Mouse (Mus musculus) embryonic facial prominence, embryonic 13.5 days (tissue): ENCODE data around the gene Nars2. TPM values are rescaled to one million over a fixed set of nuclear protein-coding genes. Genes with fewer than 3 reads are reported as not detected.

Experiments used
- ATAC-seq: fragments of 200-750 bp; cut with Nextera tagmentation; 2 replicates; pipeline ENCODE4 v1.8.0; 2017; ENCODE audit warnings: low read depth; ENCODE audit not compliant: insufficient number of reproducible peaks, insufficient read depth, low FRiP score, low TSS enrichment
- H3K27ac ChIP-seq: fragments of 300-500 bp; sonication (generic); 2 replicates; pipeline ENCODE4 v1.5.1; 2015; ENCODE audit warnings: moderate library complexity, mild to moderate bottlenecking, inconsistent platforms
- H3K27me3 ChIP-seq: fragments of 300-500 bp; sonication (generic); 2 replicates; pipeline ENCODE4 v1.6.1; 2015; ENCODE audit warnings: mild to moderate bottlenecking, inconsistent platforms
- H3K36me3 ChIP-seq: fragments of 300-500 bp; sonication (generic); 2 replicates; pipeline ENCODE4 v1.6.1; 2015; ENCODE audit warnings: mild to moderate bottlenecking, inconsistent platforms
- H3K4me1 ChIP-seq: fragments of 300-500 bp; sonication (generic); 2 replicates; pipeline ENCODE4 v1.6.1; 2015; ENCODE audit warnings: inconsistent platforms
- H3K4me2 ChIP-seq: fragments of 300-500 bp; sonication (generic); 2 replicates; pipeline ENCODE4 v1.6.1; 2015; ENCODE audit warnings: moderate library complexity, mild to moderate bottlenecking, inconsistent platforms
- H3K4me3 ChIP-seq: fragments of 300-500 bp; sonication (generic); 2 replicates; pipeline ENCODE4 v1.5.1; 2015; ENCODE audit warnings: mild to moderate bottlenecking, inconsistent platforms
- H3K9ac ChIP-seq: fragments of 300-500 bp; sonication (generic); 2 replicates; pipeline ENCODE4 v1.6.1; 2015; ENCODE audit warnings: mild to moderate bottlenecking, inconsistent platforms
- H3K9me3 ChIP-seq: fragments of 300-500 bp; sonication (generic); 2 replicates; pipeline ENCODE4 v1.6.1; 2016; ENCODE audit warnings: inconsistent platforms
- WGBS: fragments of 180-500 bp; shearing (Covaris S2); methylation state at CpG from one replicate; pipeline ENCODE4 v1.1.7; 2015; ENCODE audit warnings: mixed read lengths; 5-methylcytosine and 5-hydroxymethylcytosine counted together
- polyA plus RNA-seq: library from polyadenylated mRNA; unstranded; fragments of >200 nt; fragmentation: Nextera tagmentation; extraction: Ambion mirVana; gene quantifications from 2 replicates; pipeline ENCODE4 v1.2.1, GENCODE M21; 2015

Nars2 gene
- polyA plus RNA-seq, 1 experiment from 2014 or later: 26.6 TPM

GRCm38 (mm10) chr7:96975914-96976313, 24.6 kb downstream of the Nars2 start:
- Histone ChIP-seq H3K4me2 (no peak overlapping the region), H3K36me3 (no peaks in the 10 kb centered on the region), H3K9me3 (no peaks in the 10 kb centered on the region), H3K27ac (no peak overlapping the region), H3K4me1 (no peaks in the 10 kb centered on the region), H3K4me3 (no peak overlapping the region), H3K27me3 (no peaks in the 10 kb centered on the region), H3K9ac (no peak overlapping the region)
- 85% methylated on average over 5 of the region's 5 CpGs for WGBS
- ATAC-seq: no peak

DNA sequence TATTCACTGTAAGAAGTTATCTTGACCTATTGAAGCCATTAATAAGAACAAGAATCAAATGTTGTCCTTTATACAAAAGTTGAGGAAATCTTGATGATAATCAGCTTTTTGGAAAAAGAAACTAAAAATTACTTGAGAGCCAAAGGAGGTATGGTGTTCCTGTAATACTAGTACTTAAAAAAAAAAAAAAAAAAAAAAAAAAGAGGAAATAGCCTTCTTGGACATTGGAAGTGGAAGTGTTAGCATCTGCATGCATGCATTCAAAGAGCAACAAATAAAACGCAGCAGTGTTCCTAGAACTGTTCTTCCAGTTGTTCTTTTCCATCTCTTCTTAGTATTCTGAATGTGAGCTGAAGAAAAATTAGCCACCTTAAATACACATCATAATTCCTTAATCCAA, 25.9 kb downstream of the Nars2 start:
- no peak for ATAC-seq
- 88% methylated on average over 1 of the region's 1 CpGs for WGBS
- H3K9ac ChIP-seq: no peak overlapping the region

DNA sequence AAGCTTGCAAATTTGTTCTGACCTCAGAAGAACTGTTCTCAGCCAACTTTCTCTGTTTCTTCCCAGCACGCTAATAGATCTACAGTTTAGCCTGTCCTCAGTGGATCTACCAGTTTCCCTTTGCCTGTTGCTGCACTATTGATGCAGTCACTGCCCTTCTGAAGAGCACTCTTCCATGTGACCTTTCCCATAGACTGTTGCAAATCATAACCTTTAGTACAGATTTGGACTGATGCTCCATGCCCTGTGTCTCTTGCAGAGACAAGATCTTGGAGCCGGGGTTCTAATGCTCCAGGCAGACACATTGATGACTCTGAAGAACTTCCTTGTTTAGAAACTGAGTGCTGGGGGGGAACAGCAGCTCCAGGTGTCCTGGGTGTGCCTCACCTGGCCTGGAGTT, 30.1 kb downstream of the Nars2 start:
- Histone ChIP-seq H3K4me3 (no peak overlapping the region), H3K36me3 (no peaks in the 10 kb centered on the region), H3K9me3 (no peaks in the 10 kb centered on the region), H3K4me1 (peaks cover 12% of the 10 kb centered on the region), H3K27ac (no peak overlapping the region), H3K4me2 (no peak overlapping the region), H3K27me3 (no peaks in the 10 kb centered on the region), H3K9ac (no peak overlapping the region)
- ATAC-seq: no peak
- 96% methylated on average over 2 of the region's 2 CpGs for WGBS

More for the DNA sequence above, 25.9 kb downstream of the Nars2 start:
- no peak overlapping the region for H3K27ac ChIP-seq
- no peaks in the 10 kb centered on the region for H3K4me1 ChIP-seq
- no peak overlapping the region for H3K4me2 ChIP-seq
- no peaks in the 10 kb centered on the region for H3K36me3 ChIP-seq
- no peak overlapping the region for H3K4me3 ChIP-seq
- no peaks in the 10 kb centered on the region for H3K9me3 ChIP-seq
- H3K27me3 ChIP-seq: no peaks in the 10 kb centered on the region

- no peak overlapping the region for H3K9ac ChIP-seq
- H3K27me3 ChIP-seq: no peaks in the 10 kb centered on the region
- no peak for ATAC-seq
- H3K9me3 ChIP-seq: no peaks in the 10 kb centered on the region
- H3K27ac ChIP-seq: 0 out of 2 replicates have a peak overlapping the region, but pooled peaks have one; percentile 13
- peaks cover 19% of the 10 kb centered on the region for H3K4me1 ChIP-seq
- H3K4me2 ChIP-seq: no peak overlapping the region
- H3K4me3 ChIP-seq: no peak overlapping the region
- 0 out of 2 replicates have a peak, but pooled peaks cover 1% of the 10 kb centered on the region for H3K36me3 ChIP-seq
- WGBS: 44% methylated on average over 7 of the region's 7 CpGs
These were observed 32.5 kb downstream of the Nars2 start for GRCm38 (mm10) chr7:96983660-96984347.

- ATAC-seq: no peak
- Histone ChIP-seq H3K27ac (no peak overlapping the region), H3K4me3 (no peak overlapping the region), H3K9me3 (no peaks in the 10 kb centered on the region), H3K9ac (no peak overlapping the region), H3K4me1 (peaks cover 19% of the 10 kb centered on the region), H3K27me3 (no peaks in the 10 kb centered on the region), H3K4me2 (peak overlapping the region; percentile 27), H3K36me3 (0 out of 2 replicates have a peak, but pooled peaks cover 4% of the 10 kb centered on the region)
- WGBS: 17% methylated on average over 8 of the region's 8 CpGs
These were observed 34.5 kb downstream of the Nars2 start for GRCm38 (mm10) chr7:96985798-96986197.

GRCm38 (mm10) chr7:96986795-96987445, 35.6 kb downstream of the Nars2 start:
- H3K4me3 ChIP-seq: no peak overlapping the region
- no peak overlapping the region for H3K9ac ChIP-seq
- no peak overlapping the region for H3K4me2 ChIP-seq
- 0 out of 2 replicates have a peak, but pooled peaks cover 4% of the 10 kb centered on the region for H3K36me3 ChIP-seq
- ATAC-seq: no peak
- no peaks in the 10 kb centered on the region for H3K9me3 ChIP-seq
- peaks cover 19% of the 10 kb centered on the region for H3K4me1 ChIP-seq
- WGBS: 46% methylated on average over 9 of the region's 9 CpGs
- no peaks in the 10 kb centered on the region for H3K27me3 ChIP-seq
- no peak overlapping the region for H3K27ac ChIP-seq

- Histone ChIP-seq H3K27ac (no peak overlapping the region), H3K4me2 (no peak overlapping the region), H3K4me1 (peaks cover 19% of the 10 kb centered on the region), H3K36me3 (0 out of 2 replicates have a peak, but pooled peaks cover 4% of the 10 kb centered on the region), H3K9me3 (no peaks in the 10 kb centered on the region), H3K27me3 (no peaks in the 10 kb centered on the region), H3K9ac (no peak overlapping the region), H3K4me3 (no peak overlapping the region)
- ATAC-seq: no peak
- WGBS: 73% methylated on average over 4 of the region's 4 CpGs
These were observed 36.4 kb downstream of the Nars2 start for GRCm38 (mm10) chr7:96987676-96988075.

DNA sequence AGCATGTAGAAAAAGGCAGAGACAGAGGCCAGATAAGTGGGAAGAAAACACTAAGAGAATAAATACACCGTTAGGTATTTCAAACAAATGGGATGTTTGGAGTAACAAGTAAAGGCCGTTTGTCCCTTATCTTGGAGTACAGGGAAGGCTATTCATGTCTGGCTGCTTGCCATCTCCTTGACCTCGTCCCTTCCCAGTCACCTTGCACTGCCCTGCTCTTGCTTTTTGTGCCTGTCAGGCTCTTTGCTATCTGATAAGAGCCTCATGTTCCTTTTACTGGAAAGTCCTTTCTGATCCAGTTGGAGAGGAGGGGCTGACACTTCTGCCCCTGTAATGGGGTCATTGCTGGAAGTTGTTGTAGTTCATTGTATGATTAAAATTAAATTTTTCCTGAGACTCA, 61.7 kb downstream of the Nars2 start:
- Histone ChIP-seq H3K36me3 (no peaks in the 10 kb centered on the region), H3K4me1 (no peaks in the 10 kb centered on the region), H3K9ac (no peak overlapping the region), H3K4me3 (no peak overlapping the region), H3K27ac (no peak overlapping the region), H3K9me3 (no peaks in the 10 kb centered on the region), H3K27me3 (no peaks in the 10 kb centered on the region), H3K4me2 (no peak overlapping the region)
- WGBS: 80% methylated on average over 3 of the region's 3 CpGs
- ATAC-seq: no peak

DNA sequence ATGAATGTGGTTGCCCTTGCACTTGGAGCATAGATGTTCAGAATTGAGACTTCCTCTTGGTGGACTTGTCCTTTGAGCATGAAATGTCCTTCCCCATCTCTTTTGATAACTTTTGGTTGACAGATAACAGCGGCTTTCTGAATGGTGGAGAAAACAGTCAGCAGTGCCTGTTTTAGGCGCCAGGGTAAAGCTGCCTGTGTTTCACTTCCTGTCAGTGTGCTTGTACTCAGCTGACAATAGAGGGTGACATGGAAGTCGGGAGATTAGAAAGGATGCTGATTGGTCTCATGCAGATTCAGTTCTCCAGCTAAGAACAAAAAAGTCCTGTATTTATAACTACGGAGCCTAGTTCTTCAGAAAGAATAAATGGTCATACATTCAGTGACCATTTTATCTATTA, 66.7 kb downstream of the Nars2 start:
- H3K9me3 ChIP-seq: no peaks in the 10 kb centered on the region
- no peaks in the 10 kb centered on the region for H3K4me1 ChIP-seq
- H3K9ac ChIP-seq: no peak overlapping the region
- H3K4me2 ChIP-seq: no peak overlapping the region
- H3K27me3 ChIP-seq: no peaks in the 10 kb centered on the region
- ATAC-seq: no peak
- H3K36me3 ChIP-seq: no peaks in the 10 kb centered on the region
- no peak overlapping the region for H3K27ac ChIP-seq
- 71% methylated on average over 4 of the region's 4 CpGs for WGBS
- H3K4me3 ChIP-seq: no peak overlapping the region

DNA sequence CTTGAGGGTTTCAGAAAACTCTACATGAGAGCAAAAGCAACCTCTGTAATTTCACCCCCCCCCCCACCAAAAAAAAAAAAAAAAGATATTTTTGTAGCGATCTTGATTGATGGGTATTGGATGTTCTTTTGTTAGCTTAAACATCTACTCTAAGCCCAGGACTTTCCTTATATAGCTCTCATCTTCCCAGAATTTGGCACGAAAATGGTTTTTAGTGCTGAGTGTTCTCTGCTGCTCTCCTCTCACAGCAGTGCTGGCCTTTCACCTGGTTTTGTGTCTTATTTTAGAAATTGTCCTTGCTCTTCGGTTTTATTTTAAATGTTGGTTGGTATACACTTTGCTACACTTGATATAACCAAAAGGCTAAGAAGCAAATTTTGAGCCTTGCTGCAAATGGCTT, 67.1 kb downstream of the Nars2 start:
- WGBS: 84% methylated on average over 3 of the region's 3 CpGs
- Histone ChIP-seq H3K27me3 (no peaks in the 10 kb centered on the region), H3K36me3 (no peaks in the 10 kb centered on the region), H3K9me3 (no peaks in the 10 kb centered on the region), H3K27ac (no peak overlapping the region), H3K4me2 (no peak overlapping the region), H3K9ac (no peak overlapping the region), H3K4me3 (no peak overlapping the region), H3K4me1 (no peaks in the 10 kb centered on the region)
- ATAC-seq: no peak

- no peak overlapping the region for H3K4me3 ChIP-seq
- no peak overlapping the region for H3K27ac ChIP-seq
- WGBS: 98% methylated on average over 1 of the region's 1 CpGs
- no peaks in the 10 kb centered on the region for H3K36me3 ChIP-seq
- ATAC-seq: no peak
- no peaks in the 10 kb centered on the region for H3K9me3 ChIP-seq
- no peak overlapping the region for H3K4me2 ChIP-seq
- H3K4me1 ChIP-seq: no peaks in the 10 kb centered on the region
- no peaks in the 10 kb centered on the region for H3K27me3 ChIP-seq
- H3K9ac ChIP-seq: no peak overlapping the region
These were observed 68.0 kb downstream of the Nars2 start for GRCm38 (mm10) chr7:97019303-97019702.

DNA sequence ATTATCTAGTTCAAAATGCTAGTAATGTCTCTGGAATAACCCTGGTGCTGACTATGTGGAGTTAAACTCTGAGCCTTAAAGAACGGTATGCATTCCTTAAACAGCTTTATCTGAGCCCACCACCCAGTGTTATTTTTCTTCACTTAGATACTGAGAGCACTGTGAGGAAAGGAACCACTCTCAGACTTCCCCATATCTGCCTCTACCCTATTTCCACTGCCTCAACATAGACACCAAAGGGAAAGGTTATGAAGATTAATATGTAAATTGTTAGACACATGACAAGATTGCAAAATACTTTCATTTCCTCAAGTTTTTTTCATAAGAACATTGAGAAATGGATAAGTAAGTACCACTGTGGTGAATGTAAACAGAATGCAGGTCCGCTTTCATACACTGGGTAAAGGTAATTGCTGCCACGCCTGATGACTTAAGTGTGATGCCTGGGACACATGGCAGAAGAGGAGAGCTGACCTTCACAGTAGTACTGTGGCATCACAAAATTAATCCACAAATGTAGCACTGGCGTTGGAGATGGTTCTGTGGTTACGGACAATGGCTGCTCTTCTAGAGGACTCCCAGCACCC, 75.6 kb downstream of the Nars2 start:
- H3K27me3 ChIP-seq: no peaks in the 10 kb centered on the region

More for the DNA sequence above, 75.6 kb downstream of the Nars2 start:
- Histone ChIP-seq H3K4me1 (0 out of 2 replicates have a peak, but pooled peaks cover 1% of the 10 kb centered on the region), H3K9ac (no peak overlapping the region), H3K4me3 (no peak overlapping the region), H3K27ac (no peak overlapping the region), H3K9me3 (no peaks in the 10 kb centered on the region), H3K36me3 (peaks cover 11% of the 10 kb centered on the region; the same call in 1 of the 2 replicates), H3K4me2 (no peak overlapping the region)
- WGBS: 94% methylated on average over 5 of the region's 5 CpGs
- no peak for ATAC-seq
